Mouse (Mus musculus) testis, adult 2 months (tissue): ENCODE measurements at regions not wholly inside any gene's neighbourhood (a gene's known extent, or its start where the extent isn't known, plus 50 kb on each side); places are given as distances from the start of the nearest gene placed in this dataset.

Source experiments
- H3K27ac ChIP-seq: fragments of 200-500 bp; 2 replicates; pipeline ENCODE4 v1.5.1; 2012; ENCODE audit warnings: low read depth, low read length; ENCODE audit not compliant: control insufficient read depth, insufficient read depth
- H3K27me3 ChIP-seq: fragments of 200-500 bp; 2 replicates; pipeline ENCODE4 v1.6.1; 2012; ENCODE audit warnings: mild to moderate bottlenecking, low read length, moderate library complexity; ENCODE audit not compliant: control insufficient read depth, insufficient read depth
- H3K36me3 ChIP-seq: fragments of 200-500 bp; 2 replicates; pipeline ENCODE4 v1.6.1; 2012; ENCODE audit warnings: mild to moderate bottlenecking, low read length; ENCODE audit not compliant: control insufficient read depth, insufficient read depth
- H3K4me1 ChIP-seq: fragments of 200-500 bp; 2 replicates; pipeline ENCODE4 v1.6.1; 2012; ENCODE audit warnings: low read length; ENCODE audit not compliant: control insufficient read depth, insufficient read depth
- H3K4me3 ChIP-seq: fragments of 200-500 bp; 2 replicates; pipeline ENCODE4 v1.5.1; 2012; ENCODE audit warnings: low read depth, mild to moderate bottlenecking, low read length, moderate library complexity, mixed read lengths; ENCODE audit not compliant: control insufficient read depth
- CTCF ChIP-seq: fragments of 200-500 bp; IDR thresholded peaks from 2 replicates; pipeline ENCODE4 v1.5.1; 2012; ENCODE audit warnings: low read depth, mild to moderate bottlenecking, inconsistent platforms, low read length, moderate library complexity; ENCODE audit not compliant: control insufficient read depth, insufficient read depth, insufficient replicate concordance
- POLR2A ChIP-seq: fragments of 200-500 bp; IDR thresholded peaks from 2 replicates; pipeline ENCODE4 v1.6.1; 2012; ENCODE audit warnings: low read depth, mild to moderate bottlenecking, inconsistent platforms, low read length, moderate library complexity; ENCODE audit not compliant: control insufficient read depth

- Histone ChIP-seq H3K4me1 (no peaks in the 10 kb centered on the region; the same call in 1 of the 2 replicates), H3K27me3 (no peaks in the 10 kb centered on the region), H3K27ac (no peak overlapping the region), H3K36me3 (no peaks in the 10 kb centered on the region), H3K4me3 (no peak overlapping the region)
- TF ChIP-seq CTCF (no peak), POLR2A (no peak)
Measured at GRCm38 (mm10) chr2:167751585-167751984, 62.0 kb upstream of the Tmem189 start.

- no peaks in the 10 kb centered on the region for H3K27me3 ChIP-seq
- H3K27ac ChIP-seq: no peak overlapping the region
- H3K36me3 ChIP-seq: no peaks in the 10 kb centered on the region
- TF ChIP-seq POLR2A: no peak
- TF ChIP-seq CTCF: no peak
- no peak overlapping the region for H3K4me3 ChIP-seq
- no peaks in the 10 kb centered on the region; the same call in 1 of the 2 replicates for H3K4me1 ChIP-seq
Measured at GRCm38 (mm10) chr2:167748297-167748696, 58.7 kb upstream of the Tmem189 start.

GRCm38 (mm10) chr2:167747164-167747843 is 57.7 kb upstream of the Tmem189 start:
- no peak overlapping the region for H3K27ac ChIP-seq

GRCm38 (mm10) chr2:167746344-167746743 is 56.7 kb upstream of the Tmem189 start:
- Histone ChIP-seq H3K4me1 (no peaks in the 10 kb centered on the region), H3K4me3 (no peak overlapping the region), H3K27ac (no peak overlapping the region), H3K27me3 (no peaks in the 10 kb centered on the region), H3K36me3 (no peaks in the 10 kb centered on the region)
- no peak for TF ChIP-seq POLR2A
- TF ChIP-seq CTCF: no peak

More at GRCm38 (mm10) chr2:167747164-167747843, 57.7 kb upstream of the Tmem189 start:
- Histone ChIP-seq H3K4me3 (no peak overlapping the region), H3K4me1 (no peaks in the 10 kb centered on the region), H3K36me3 (no peaks in the 10 kb centered on the region), H3K27me3 (no peaks in the 10 kb centered on the region)
- TF ChIP-seq CTCF: no peak
- TF ChIP-seq POLR2A: no peak

- Histone ChIP-seq H3K4me1 (no peaks in the 10 kb centered on the region), H3K4me3 (no peak overlapping the region), H3K27ac (no peak overlapping the region), H3K27me3 (no peaks in the 10 kb centered on the region), H3K36me3 (no peaks in the 10 kb centered on the region)
- TF ChIP-seq CTCF (no peak), POLR2A (no peak)
Measured at GRCm38 (mm10) chr2:167745409-167745808, 55.8 kb upstream of the Tmem189 start.

- no peaks in the 10 kb centered on the region for H3K4me1 ChIP-seq
- no peak overlapping the region for H3K27ac ChIP-seq
- no peak for TF ChIP-seq CTCF
- no peak for TF ChIP-seq POLR2A
- H3K27me3 ChIP-seq: no peaks in the 10 kb centered on the region
- no peaks in the 10 kb centered on the region for H3K36me3 ChIP-seq
- H3K4me3 ChIP-seq: no peak overlapping the region
Measured at GRCm38 (mm10) chr2:167744080-167744479, 54.5 kb upstream of the Tmem189 start.

GRCm38 (mm10) chr2:167742479-167742878 is 52.9 kb upstream of the Tmem189 start:
- no peak overlapping the region for H3K4me3 ChIP-seq
- no peaks in the 10 kb centered on the region for H3K4me1 ChIP-seq
- no peak overlapping the region for H3K27ac ChIP-seq
- H3K36me3 ChIP-seq: no peaks in the 10 kb centered on the region
- no peak for TF ChIP-seq POLR2A
- no peak for TF ChIP-seq CTCF
- H3K27me3 ChIP-seq: no peaks in the 10 kb centered on the region
